Mouse (Mus musculus): ENCODE data around the gene Olfr1347. TPM values are rescaled to one million over a fixed set of nuclear protein-coding genes. Genes with fewer than 3 reads are reported as not detected.

Olfr1347 gene
- not detected in 2 replicates for polyA plus RNA-seq (2012)

GRCm38 (mm10) chr7:6499655-6500054 is at the start of gene Olfr1347:
Gene Olfr1347, minus strand, starts transcription at chr7:6499755.
- TF ChIP-seq GATA1 (IDR thresholded peaks at IDR 0.05; ENCODE audit: low read length), result no peak

GRCm38 (mm10) chr7:6526141-6526540 is 26.6 kb upstream of the Olfr1347 start:
- no peak for TF ChIP-seq GATA1 (IDR thresholded peaks at IDR 0.05; ENCODE audit: low read length)

GRCm38 (mm10) chr7:6525001-6525400 is 25.4 kb upstream of the Olfr1347 start:
- TF ChIP-seq GATA1 (IDR thresholded peaks at IDR 0.05; ENCODE audit: low read length), result no peak

GRCm38 (mm10) chr7:6522850-6523249 is 23.3 kb upstream of the Olfr1347 start, which contains the start of gene Olfr1349:
Gene Olfr1349, minus strand, starts transcription at chr7:6522950.
- TF ChIP-seq GATA1 (IDR thresholded peaks at IDR 0.05; ENCODE audit: low read length), result no peak

GRCm38 (mm10) chr7:6521666-6522065 is 22.1 kb upstream of the Olfr1347 start:
- no peak for TF ChIP-seq GATA1 (IDR thresholded peaks at IDR 0.05; ENCODE audit: low read length)

GRCm38 (mm10) chr7:6508648-6509047 is 9.1 kb upstream of the Olfr1347 start, which contains the start of gene Olfr1348:
Gene Olfr1348, minus strand, starts transcription at chr7:6508748.
- no peak for TF ChIP-seq GATA1 (IDR thresholded peaks at IDR 0.05; ENCODE audit: low read length)

- TF ChIP-seq GATA1 (IDR thresholded peaks at IDR 0.05; ENCODE audit: low read length), result no peak
Measured at GRCm38 (mm10) chr7:6486841-6487240, 12.7 kb downstream of the Olfr1347 start, which contains the start of gene Olfr5. Gene Olfr5, minus strand, starts transcription at chr7:6486941.

- TF ChIP-seq GATA1 (IDR thresholded peaks at IDR 0.05; ENCODE audit: low read length), result no peak
Measured at GRCm38 (mm10) chr7:6466951-6467350, 32.6 kb downstream of the Olfr1347 start, which contains the start of gene Olfr1346. Gene Olfr1346, plus strand, starts transcription at chr7:6467101.

GRCm38 (mm10) chr7:6456399-6456798 is 43.2 kb downstream of the Olfr1347 start:
- TF ChIP-seq GATA1 (IDR thresholded peaks at IDR 0.05; ENCODE audit: low read length), result no peak

GRCm38 (mm10) chr7:6455868-6456267 is 43.7 kb downstream of the Olfr1347 start, which contains the start of gene Olfr1336:
Gene Olfr1336, plus strand, starts transcription at chr7:6456168.
- no peak for TF ChIP-seq GATA1 (IDR thresholded peaks at IDR 0.05; ENCODE audit: low read length)

GRCm38 (mm10) chr7:6447771-6448170 is 51.8 kb downstream of the Olfr1347 start:
- no peak for TF ChIP-seq GATA1 (IDR thresholded peaks at IDR 0.05; ENCODE audit: low read length)

GRCm38 (mm10) chr7:6441173-6441572 is 58.4 kb downstream of the Olfr1347 start:
- TF ChIP-seq GATA1 (IDR thresholded peaks at IDR 0.05; ENCODE audit: low read length), result no peak

- TF ChIP-seq GATA1 (IDR thresholded peaks at IDR 0.05; ENCODE audit: low read length), result no peak
Measured at GRCm38 (mm10) chr7:6438388-6438787, 61.2 kb downstream of the Olfr1347 start, which contains the start of gene Olfr1344. Gene Olfr1344, plus strand, starts transcription at chr7:6438688.

Other genes starting within 250 kb of the Olfr1347 start
- gene Epp13, start 247.0 kb downstream of the Olfr1347 start, polyA plus RNA-seq (2012), result not detected in 2 replicates
- gene Zfp667, start 213.2 kb downstream of the Olfr1347 start, polyA plus RNA-seq (2012), result 0.16 and 1.4 TPM in 2 replicates
- gene Zfp583, start 168.5 kb downstream of the Olfr1347 start, polyA plus RNA-seq (2012), result not detected in 2 replicates
- not detected in 2 replicates for gene Gm3854, start 156.0 kb downstream of the Olfr1347 start, polyA plus RNA-seq (2012)
- 0.02 TPM in 1 of 2 replicates, not detected in the other for gene Zfp78, start 136.5 kb downstream of the Olfr1347 start, polyA plus RNA-seq (2012)
- gene Zfp28, start 116.5 kb downstream of the Olfr1347 start, polyA plus RNA-seq (2012), result 0.64 and 0.66 TPM in 2 replicates
- gene Smim17, start 101.0 kb downstream of the Olfr1347 start, polyA plus RNA-seq (2012), result not detected in 2 replicates
- gene Gm20715, start 89.5 kb downstream of the Olfr1347 start, polyA plus RNA-seq (2012), result not detected in 2 replicates
- not detected in 2 replicates for gene Olfr1344, start 61.1 kb downstream of the Olfr1347 start, polyA plus RNA-seq (2012)
- gene Olfr1336, start 43.6 kb downstream of the Olfr1347 start, polyA plus RNA-seq (2012), result not detected in 2 replicates
- gene Olfr1346, start 32.7 kb downstream of the Olfr1347 start, polyA plus RNA-seq (2012), result not detected in 2 replicates
- not detected in 2 replicates for gene Olfr5, start 12.8 kb downstream of the Olfr1347 start, polyA plus RNA-seq (2012)
- gene Olfr1348, start 9.0 kb upstream of the Olfr1347 start, polyA plus RNA-seq (2012), result not detected in 2 replicates
- gene Olfr1349, start 23.2 kb upstream of the Olfr1347 start, polyA plus RNA-seq (2012), result not detected in 2 replicates
- gene Olfr1350, start 65.1 kb upstream of the Olfr1347 start, polyA plus RNA-seq (2012), result not detected in 2 replicates
- gene Zim1, start 196.7 kb upstream of the Olfr1347 start, polyA plus RNA-seq (2012), result not detected in 2 replicates
- gene Peg3, start 230.7 kb upstream of the Olfr1347 start, polyA plus RNA-seq (2012), result 8.3 and 10.9 TPM in 2 replicates
- gene Usp29, start 230.8 kb upstream of the Olfr1347 start, polyA plus RNA-seq (2012), result 0.12 and 0.13 TPM in 2 replicates

Data from G1E-ER4 (cell line).